Mouse (Mus musculus) brain, embryonic 14.5 days (tissue): ENCODE measurements at regions not wholly inside any gene's neighbourhood (a gene's known extent, or its start where the extent isn't known, plus 50 kb on each side); places are given as distances from the start of the nearest gene placed in this dataset.

ENCODE experiments used
- DNase-seq: peaks from one replicate; pipeline ENCODE4 v3.0.0-alpha.2; 2011; ENCODE audit warnings: low read depth
- CTCF ChIP-seq: fragments of 200-500 bp; IDR thresholded peaks from 2 replicates; pipeline ENCODE4 v1.5.1; 2012; ENCODE audit warnings: inconsistent platforms, mild to moderate bottlenecking, moderate library complexity, borderline replicate concordance; ENCODE audit not compliant: insufficient read depth, insufficient read length; ENCODE audit errors: extremely low read depth
- POLR2A ChIP-seq: fragments of 200-500 bp; IDR thresholded peaks from 2 replicates; pipeline ENCODE4 v1.6.1; 2012; ENCODE audit warnings: mild to moderate bottlenecking, inconsistent platforms, borderline replicate concordance; ENCODE audit not compliant: poor library complexity, insufficient read depth, insufficient read length, severe bottlenecking; ENCODE audit errors: extremely low read depth

- no peak for TF ChIP-seq POLR2A
- no peak for TF ChIP-seq CTCF
- DNase-seq: peak; percentile 13
Observed at GRCm38 (mm10) chr2:47263690-47264089, 1550.2 kb upstream of the Acvr2a start.

- TF ChIP-seq POLR2A (no peak), CTCF (no peak)
- DNase-seq: no peak
Observed at GRCm38 (mm10) chr2:47265901-47266300, 1548.0 kb upstream of the Acvr2a start.

GRCm38 (mm10) chr2:47295546-47295945 lies 1518.4 kb upstream of the Acvr2a start:
- TF ChIP-seq POLR2A: no peak
- TF ChIP-seq CTCF: no peak; the same call in 1 of the 2 replicates
- peak; percentile 78 for DNase-seq

GRCm38 (mm10) chr2:47302056-47302455 lies 1511.9 kb upstream of the Acvr2a start:
- TF ChIP-seq CTCF (no peak), POLR2A (no peak)
- no peak for DNase-seq

GRCm38 (mm10) chr2:47330574-47330973 lies 1483.3 kb upstream of the Acvr2a start:
- no peak for TF ChIP-seq POLR2A
- no peak for TF ChIP-seq CTCF
- peak; percentile 57 for DNase-seq

- no peak for TF ChIP-seq CTCF
- no peak for TF ChIP-seq POLR2A
- DNase-seq: peak; percentile 82
Observed at GRCm38 (mm10) chr2:47334406-47335113, 1479.3 kb upstream of the Acvr2a start.

- TF ChIP-seq POLR2A (no peak), CTCF (no peak)
Observed at GRCm38 (mm10) chr2:47363476-47363875, 1450.4 kb upstream of the Acvr2a start.

GRCm38 (mm10) chr2:47368296-47368695 lies 1445.6 kb upstream of the Acvr2a start:
- no peak for DNase-seq
- no peak for TF ChIP-seq CTCF
- no peak for TF ChIP-seq POLR2A

More at GRCm38 (mm10) chr2:47363476-47363875, 1450.4 kb upstream of the Acvr2a start:
- no peak for DNase-seq
